Mouse (Mus musculus) spleen, adult 2 months (tissue): ENCODE results near the gene Dusp10. TPM values are rescaled to one million over a fixed set of nuclear protein-coding genes. Genes with fewer than 3 reads are reported as not detected.
A peak's percentile ranks its signal among the peaks of the same experiment; 100 is the strongest.

Source experiments
- DNase-seq, 2 experiments: peaks; one replicate each; pipeline versions ENCODE4 v3.0.0 to v3.0.0-alpha.2; 2012 to 2021; ENCODE audit warnings: low spot score in 2 of 2, low read depth in 1 of 2
- H3K27ac ChIP-seq: fragments of 200-500 bp; 2 replicates; pipeline ENCODE4 v1.5.1; 2012; ENCODE audit warnings: low read length, inconsistent platforms; ENCODE audit not compliant: insufficient read depth
- H3K27me3 ChIP-seq: fragments of 200-500 bp; 2 replicates; pipeline ENCODE4 v1.6.1; 2012; ENCODE audit warnings: mild to moderate bottlenecking, moderate library complexity, low read length, inconsistent platforms; ENCODE audit not compliant: control insufficient read depth, insufficient read depth
- H3K36me3 ChIP-seq: fragments of 200-500 bp; 2 replicates; pipeline ENCODE4 v1.6.1; 2012; ENCODE audit warnings: mild to moderate bottlenecking, low read length, inconsistent platforms; ENCODE audit not compliant: control insufficient read depth, insufficient read depth
- H3K4me1 ChIP-seq: fragments of 200-500 bp; 2 replicates; pipeline ENCODE4 v1.6.1; 2011; ENCODE audit warnings: inconsistent platforms; ENCODE audit not compliant: control insufficient read depth, insufficient read depth, insufficient read length
- H3K4me3 ChIP-seq: fragments of 200-500 bp; 2 replicates; pipeline ENCODE4 v1.5.1; 2011; ENCODE audit warnings: mild to moderate bottlenecking, inconsistent platforms; ENCODE audit not compliant: insufficient read depth, insufficient read length; ENCODE audit errors: extremely low read depth
- CTCF ChIP-seq: fragments of 200-500 bp; IDR thresholded peaks from 2 replicates; pipeline ENCODE4 v1.5.1; 2011; ENCODE audit warnings: mild to moderate bottlenecking, inconsistent platforms; ENCODE audit not compliant: insufficient read depth, insufficient read length, insufficient replicate concordance; ENCODE audit errors: extremely low read depth
- POLR2A ChIP-seq: fragments of 200-500 bp; IDR thresholded peaks from 2 replicates; pipeline ENCODE4 v1.6.1; 2011; ENCODE audit warnings: low read depth, low read length, inconsistent platforms
- WGBS: fragments of 180-500 bp; shearing (Covaris S2); methylation state at CpG from one replicate; pipeline ENCODE4 v1.1.7; 2018; 5-methylcytosine and 5-hydroxymethylcytosine counted together
- polyA plus RNA-seq: library from polyadenylated mRNA; depleted of rRNA; stranded (reverse); fragments of >200 nt; gene quantifications from 2 replicates; pipeline ENCODE4 v1.2.3, GENCODE M21; 2012

The Dusp10 gene
- polyA plus RNA-seq, 1 experiment, result 23.4 TPM

- no peak overlapping the region for H3K27ac ChIP-seq
These were observed 15.9 kb upstream of the Dusp10 start for GRCm38 (mm10) chr1:183997207-183997606.

GRCm38 (mm10) chr1:184002470-184002869 lies 10.6 kb upstream of the Dusp10 start:
- no peak for TF ChIP-seq CTCF
- no peak for TF ChIP-seq POLR2A
- no peak overlapping the region for H3K4me3 ChIP-seq
- 89% methylated on average over 2 of the region's 2 CpGs for WGBS

More at GRCm38 (mm10) chr1:183997207-183997606, 15.9 kb upstream of the Dusp10 start:
- DNase-seq, result no peak
- Histone ChIP-seq H3K36me3 (no peaks in the 10 kb centered on the region), H3K4me1 (no peaks in the 10 kb centered on the region), H3K27me3 (no peaks in the 10 kb centered on the region), H3K4me3 (no peak overlapping the region)
- no peak for TF ChIP-seq POLR2A
- TF ChIP-seq CTCF, result no peak
- WGBS, result 82% methylated on average over 2 of the region's 2 CpGs

GRCm38 (mm10) chr1:184004311-184004710 lies 8.8 kb upstream of the Dusp10 start:
- TF ChIP-seq POLR2A, result no peak
- no peak for TF ChIP-seq CTCF
- H3K36me3 ChIP-seq, result no peaks in the 10 kb centered on the region
- no peak overlapping the region for H3K4me3 ChIP-seq
- WGBS, result 83% methylated on average over 2 of the region's 2 CpGs
- no peak for DNase-seq
- no peaks in the 10 kb centered on the region for H3K27me3 ChIP-seq
- H3K4me1 ChIP-seq, result peaks cover 21% of the 10 kb centered on the region; the same call in 1 of the 2 replicates
- H3K27ac ChIP-seq, result no peak overlapping the region

More at GRCm38 (mm10) chr1:184002470-184002869, 10.6 kb upstream of the Dusp10 start:
- H3K36me3 ChIP-seq, result no peaks in the 10 kb centered on the region
- H3K4me1 ChIP-seq, result peaks cover 21% of the 10 kb centered on the region; the same call in 1 of the 2 replicates
- H3K27me3 ChIP-seq, result no peaks in the 10 kb centered on the region
- no peak for DNase-seq
- no peak overlapping the region for H3K27ac ChIP-seq

GRCm38 (mm10) chr1:184005315-184006058 lies 7.6 kb upstream of the Dusp10 start:
- Histone ChIP-seq H3K27ac (peak overlapping the region; percentile 76), H3K27me3 (no peaks in the 10 kb centered on the region), H3K4me3 (no peak overlapping the region), H3K36me3 (no peaks in the 10 kb centered on the region), H3K4me1 (peaks cover 21% of the 10 kb centered on the region; the same call in 1 of the 2 replicates)
- TF ChIP-seq POLR2A (no peak), CTCF (no peak)
- peak; percentile 56 to 69 for DNase-seq
- WGBS, result 11% methylated on average over 6 of the region's 6 CpGs

- no peaks in the 10 kb centered on the region for H3K27me3 ChIP-seq
- peak overlapping the region; percentile 56 for H3K27ac ChIP-seq
- no peak for DNase-seq
- H3K36me3 ChIP-seq, result no peaks in the 10 kb centered on the region
- H3K4me1 ChIP-seq, result peaks cover 21% of the 10 kb centered on the region; the same call in 1 of the 2 replicates
- no peak for TF ChIP-seq CTCF
- TF ChIP-seq POLR2A, result no peak
- no peak overlapping the region for H3K4me3 ChIP-seq
These were observed 7.0 kb upstream of the Dusp10 start for GRCm38 (mm10) chr1:184006086-184006485.

DNA sequence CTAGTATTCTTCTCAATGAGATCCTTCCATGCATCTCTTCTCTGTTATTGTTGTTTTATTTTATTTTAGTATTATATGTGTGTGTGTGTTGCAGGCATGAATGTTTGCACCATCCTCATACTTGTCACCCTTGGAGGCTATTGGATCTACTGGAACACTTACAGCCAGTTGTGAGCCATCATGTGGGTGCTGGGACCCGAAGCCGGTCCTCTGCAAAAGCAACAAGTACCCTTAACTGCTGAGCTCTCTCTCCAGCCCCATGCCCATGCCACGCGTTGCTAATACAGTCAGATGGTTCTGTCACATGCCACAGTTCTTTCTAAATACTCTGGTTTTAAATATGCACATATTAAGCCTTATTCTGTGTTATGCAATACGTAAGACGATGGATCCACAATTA lies 1.8 kb upstream of the Dusp10 start:
- no peak for DNase-seq
- Histone ChIP-seq H3K36me3 (no peaks in the 10 kb centered on the region), H3K27ac (no peak overlapping the region), H3K4me3 (no peak overlapping the region), H3K4me1 (peaks cover 16% of the 10 kb centered on the region; the same call in 1 of the 2 replicates), H3K27me3 (no peaks in the 10 kb centered on the region)
- TF ChIP-seq CTCF (no peak), POLR2A (no peak)
- 93% methylated on average over 6 of the region's 6 CpGs for WGBS

DNA sequence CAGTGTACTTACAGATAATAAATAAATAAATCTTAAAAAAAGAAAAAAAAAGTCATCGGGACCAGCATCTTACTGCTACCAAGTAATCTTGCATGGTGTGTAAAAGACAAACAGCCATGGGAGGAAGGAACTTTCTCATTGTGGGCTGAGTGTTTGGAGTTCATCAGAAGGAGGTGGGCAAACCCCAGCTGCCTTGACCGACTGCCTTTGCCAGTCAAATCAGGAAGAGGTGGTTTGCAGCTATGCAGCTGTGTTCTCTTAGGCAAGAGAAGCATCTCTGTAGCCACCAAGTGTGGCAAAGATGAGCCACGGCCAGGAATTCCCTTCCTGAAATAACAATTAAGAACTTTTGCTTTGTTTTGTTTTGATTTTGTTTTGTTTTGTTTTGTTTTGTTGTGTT lies 989 bp downstream of the Dusp10 start:
- Histone ChIP-seq H3K36me3 (no peaks in the 10 kb centered on the region), H3K27me3 (no peaks in the 10 kb centered on the region), H3K27ac (no peak overlapping the region), H3K4me3 (no peak overlapping the region), H3K4me1 (peaks cover 12% of the 10 kb centered on the region; the same call in 1 of the 2 replicates)
- TF ChIP-seq CTCF (no peak), POLR2A (no peak)
- no peak for DNase-seq
- WGBS, result 5% methylated on average over 3 of the region's 3 CpGs
